Mouse (Mus musculus) lung, adult 18-20 months (tissue): ENCODE data around the gene Umad1.
"Not testable (repeated sequence)": the region's sequence is repeated elsewhere in the genome, so short reads cannot be mapped to it uniquely, and the experiment has no call there.

Experiments
- DNase-seq, 2 experiments: peaks; one replicate each; pipeline ENCODE4 v3.0.0; 2022; ENCODE audit warnings: mixed read lengths in 2 of 2

Umad1 gene

DNA sequence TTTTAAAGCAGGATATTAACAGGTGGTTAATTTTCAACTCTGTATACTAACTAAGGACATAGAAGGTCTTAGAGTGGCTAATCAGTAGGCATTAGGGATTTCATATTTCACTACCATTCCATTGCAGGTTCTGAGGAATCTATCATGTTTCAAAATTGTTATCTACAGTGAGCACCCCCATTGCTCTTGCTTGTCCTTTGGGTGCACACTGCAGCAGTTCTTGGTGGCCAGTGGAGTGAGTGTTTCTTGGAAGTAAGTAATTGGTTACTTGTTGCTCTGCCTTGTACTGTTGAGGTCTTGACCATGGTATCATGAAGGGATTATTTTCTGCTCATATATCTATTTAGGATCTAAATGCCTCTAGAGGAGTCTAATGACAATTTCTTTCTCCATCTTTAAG is 57.1 kb downstream of the Umad1 start:
- no peak for DNase-seq

DNA sequence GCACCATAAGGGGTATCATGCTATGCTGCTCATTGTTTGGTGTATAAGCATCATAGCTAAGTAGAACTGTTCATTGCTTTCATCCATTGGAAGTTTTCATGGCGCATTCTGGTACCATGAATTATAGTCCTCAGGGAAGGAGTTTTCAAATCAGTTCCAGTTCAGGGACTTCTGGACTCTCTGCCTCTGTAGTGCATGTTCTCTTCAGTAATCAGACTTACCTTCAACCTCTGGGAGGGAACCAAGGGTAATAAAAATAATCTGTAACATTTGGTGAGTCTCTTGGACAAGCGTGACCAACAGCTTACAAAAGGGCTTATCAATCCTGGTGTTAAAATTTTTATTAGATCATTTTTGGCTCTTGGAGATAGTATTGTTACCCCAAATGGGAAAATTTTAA is 60.5 kb downstream of the Umad1 start:
- no peak for DNase-seq

DNA sequence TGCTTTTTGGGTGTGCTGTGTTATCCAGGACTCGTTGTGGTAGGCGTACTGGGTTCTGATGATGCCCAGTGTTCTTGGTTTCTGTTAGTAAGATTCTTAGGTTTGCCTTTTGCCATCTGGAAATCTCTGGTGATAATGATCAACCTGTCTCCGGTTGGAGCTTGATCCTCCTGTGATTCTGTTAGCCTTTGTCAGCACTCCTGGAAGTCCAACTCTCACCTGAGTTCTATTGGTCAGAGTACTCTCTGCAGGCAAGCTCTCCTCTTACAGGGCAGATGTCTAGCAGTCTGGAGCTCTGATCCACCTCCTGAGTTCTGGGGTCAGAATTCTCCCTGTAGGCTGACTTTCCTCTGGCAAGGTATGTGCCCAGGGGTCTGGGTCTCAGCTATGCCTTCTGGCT is 72.4 kb downstream of the Umad1 start:
- not testable (repeated sequence) for DNase-seq

DNA sequence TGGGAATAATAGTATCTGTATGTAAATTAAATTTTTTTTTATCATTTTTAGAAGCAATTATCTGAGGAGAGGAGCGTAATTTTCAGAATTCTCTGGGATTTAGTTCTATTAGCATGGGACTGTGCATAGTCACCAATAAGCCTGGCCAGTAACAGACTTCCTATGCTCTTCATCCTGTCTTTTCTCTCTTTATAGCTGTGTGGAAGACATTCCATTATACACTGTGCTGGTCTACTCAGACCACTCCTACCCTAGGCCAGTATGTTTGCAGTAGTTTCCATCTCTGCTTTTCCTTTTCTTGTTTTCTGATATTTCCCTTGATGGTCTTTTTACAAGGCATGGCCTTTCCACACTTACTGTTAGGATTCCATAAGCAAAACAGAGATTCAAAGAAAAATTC is 74.3 kb downstream of the Umad1 start:
- no peak for DNase-seq

DNA sequence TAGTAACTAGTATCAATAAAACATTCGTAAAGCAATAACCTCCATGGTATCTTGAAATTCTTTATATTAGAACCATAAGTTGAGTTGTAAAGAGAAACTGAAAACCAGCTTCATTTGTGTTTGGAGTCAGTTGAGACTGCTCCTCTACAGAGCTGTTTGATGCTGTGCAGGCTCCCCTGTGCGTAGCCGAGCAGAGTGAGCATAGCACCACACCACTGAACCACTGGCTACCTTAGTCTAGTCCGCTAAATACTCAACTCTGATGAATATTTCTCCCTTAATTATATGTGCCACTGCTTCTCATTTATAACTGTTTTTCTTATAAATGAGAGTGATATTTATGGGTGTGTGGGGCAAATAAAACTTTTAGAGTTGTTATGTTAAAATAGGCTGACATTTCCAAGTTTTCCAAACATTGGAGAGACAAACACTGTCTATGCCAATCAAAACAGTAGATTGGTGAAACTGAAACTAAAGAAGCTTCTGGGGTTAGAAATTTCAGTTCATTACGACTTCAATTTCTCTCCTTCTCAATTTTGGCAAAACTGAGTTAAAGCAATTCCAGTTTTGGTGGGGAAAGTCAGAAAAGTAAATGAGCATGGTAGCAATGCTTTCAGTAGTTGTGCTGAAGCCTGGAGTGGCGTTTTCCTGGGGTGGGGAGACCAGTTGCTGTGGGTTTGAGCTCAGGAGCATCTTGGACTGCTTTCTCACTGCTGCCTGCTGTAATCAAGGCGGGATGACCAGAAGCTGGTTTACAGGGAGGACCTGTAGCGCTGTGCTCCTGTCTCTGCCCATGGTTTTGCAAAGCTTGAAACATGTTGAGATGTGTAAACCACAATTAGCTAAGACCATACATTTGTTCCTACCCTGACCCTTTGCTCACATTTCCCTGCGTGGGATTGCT is 77.7 kb downstream of the Umad1 start:
- DNase-seq: no peak

DNA sequence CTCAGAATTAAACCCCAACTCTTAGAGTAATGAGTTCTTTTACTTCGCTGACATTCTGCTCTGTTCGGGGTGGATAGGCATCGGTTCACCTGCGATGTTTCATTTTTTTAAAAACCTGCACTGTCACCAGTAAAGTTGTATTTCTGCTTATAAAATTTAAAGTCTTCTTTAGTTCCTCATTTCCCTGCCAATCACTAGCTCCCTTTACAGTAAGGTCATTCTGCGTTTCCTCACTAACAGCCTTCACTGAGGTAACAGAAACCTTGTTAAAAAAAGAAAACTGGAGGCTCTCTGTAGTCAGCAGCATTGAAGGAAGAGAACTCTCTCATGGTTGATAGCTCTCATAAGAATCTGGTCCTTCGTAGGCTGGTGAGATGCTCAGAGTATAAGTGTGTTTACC is 80.4 kb downstream of the Umad1 start:
- DNase-seq: no peak

DNA sequence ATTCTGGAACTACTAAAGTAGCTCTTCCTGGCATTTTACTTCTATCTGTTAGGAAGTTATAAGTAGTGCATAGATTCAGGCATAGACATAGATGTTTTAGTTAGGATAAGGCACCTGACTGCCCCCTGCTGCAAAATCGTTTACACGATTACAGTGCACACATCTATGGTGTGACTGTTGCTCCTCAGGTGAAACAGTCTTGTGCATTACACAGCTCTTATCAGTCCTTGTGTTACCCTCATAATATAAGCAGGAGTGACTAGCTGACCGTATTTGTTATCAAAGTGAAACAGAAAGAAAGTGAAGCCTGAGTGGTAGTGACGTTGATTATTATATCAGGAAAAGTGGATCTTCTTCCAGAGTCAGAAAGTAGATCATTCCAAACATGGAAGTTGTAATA is 84.2 kb downstream of the Umad1 start:
- DNase-seq: no peak

DNA sequence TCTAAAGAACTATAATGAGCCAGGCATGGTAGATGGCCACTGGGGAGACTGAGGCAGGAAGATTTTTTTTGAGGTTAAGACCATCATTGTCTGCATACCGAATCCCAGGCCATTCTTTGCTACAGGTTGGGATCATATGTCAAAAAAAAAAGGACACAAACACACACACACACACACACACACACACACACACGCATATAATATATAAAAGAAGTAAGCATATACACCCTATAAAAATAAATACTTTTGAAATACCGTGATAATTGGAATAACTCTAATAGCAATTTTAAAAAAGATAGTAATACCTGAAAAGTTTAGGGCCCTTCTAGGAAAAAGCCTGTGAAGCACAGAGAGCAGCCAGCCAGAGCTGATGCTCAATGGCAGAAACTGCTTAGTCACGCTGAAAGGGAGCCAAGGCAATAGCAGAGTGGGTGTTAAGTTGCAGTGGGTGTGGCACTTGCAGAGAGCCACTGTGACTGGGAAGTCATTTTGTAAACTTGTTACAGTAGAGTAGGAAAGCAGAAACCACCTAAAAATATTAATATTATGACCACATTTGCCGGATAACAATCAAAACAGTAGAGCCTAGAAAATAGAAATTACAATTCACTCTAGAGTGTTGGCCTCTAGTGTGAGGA is 86.2 kb downstream of the Umad1 start:
- peak; percentile 75 to 86 for DNase-seq

DNA sequence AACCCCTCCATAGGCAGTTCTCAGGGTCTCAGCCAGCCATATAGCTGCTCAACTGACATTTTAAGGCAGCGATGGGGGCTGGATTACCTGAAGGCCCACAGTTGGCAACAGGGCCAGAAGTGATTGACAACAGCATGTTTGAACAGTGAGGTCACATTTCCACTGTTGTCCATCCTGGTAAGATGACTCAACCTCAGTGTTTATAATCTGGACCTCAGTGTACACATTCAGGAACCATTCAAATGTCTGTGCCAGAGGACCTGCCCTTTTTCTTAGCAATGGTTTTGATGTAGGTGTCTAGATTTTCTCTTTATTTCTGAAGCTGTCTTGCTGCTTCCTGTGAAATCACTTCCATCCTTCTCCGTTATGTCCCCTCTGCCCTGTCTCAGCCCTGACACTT is 88.1 kb downstream of the Umad1 start:
- peak in 1 of 2 experiments; percentile 17 for DNase-seq

DNA sequence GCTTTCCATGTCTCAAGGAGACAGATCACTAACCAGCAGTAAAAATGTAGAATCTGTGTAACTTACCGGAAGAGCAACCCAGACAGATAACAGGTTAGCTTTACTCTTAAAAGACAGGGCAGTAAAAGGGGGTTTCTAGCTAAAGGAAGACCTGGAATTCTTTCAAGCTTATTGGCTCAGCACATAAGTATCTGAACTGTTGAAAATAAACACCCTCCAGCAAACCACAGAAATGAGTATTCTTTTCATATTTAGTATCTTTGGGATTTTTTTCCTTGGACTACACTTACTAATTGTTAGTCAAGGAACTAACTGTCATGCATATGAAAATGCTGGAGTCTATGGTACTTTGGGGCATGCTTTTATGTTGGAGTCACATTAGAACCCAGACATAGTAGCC is 89.3 kb downstream of the Umad1 start:
- DNase-seq: no peak

DNA sequence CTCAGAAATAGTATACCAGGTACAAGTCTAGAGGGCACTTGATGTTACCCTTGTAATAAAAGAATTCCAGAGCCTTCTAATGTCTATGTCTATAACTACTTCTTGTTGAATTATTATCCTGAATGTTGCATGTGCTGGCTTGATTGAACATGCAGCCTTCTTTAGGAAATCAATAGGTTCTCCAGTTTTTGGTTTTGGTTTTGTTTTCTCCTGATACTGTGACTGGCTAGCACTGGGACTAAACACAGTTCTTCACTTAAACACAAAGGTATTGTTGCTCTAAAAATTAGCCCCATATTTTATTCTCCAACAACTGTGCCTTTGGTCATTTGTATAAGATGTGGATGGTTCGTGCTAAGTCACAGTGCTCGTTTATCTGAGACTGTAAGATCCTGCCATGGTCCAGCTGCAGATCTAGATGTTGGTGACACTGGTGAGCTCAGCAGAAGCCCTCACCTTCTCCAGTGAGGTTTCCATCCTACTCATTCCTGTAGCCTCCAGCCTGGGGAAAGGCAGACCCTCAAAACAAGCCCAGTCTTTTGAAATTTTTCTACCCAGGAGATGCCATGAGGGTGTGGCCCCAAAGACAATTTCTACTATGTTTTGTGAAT is 90.1 kb downstream of the Umad1 start:
- no peak for DNase-seq

DNA sequence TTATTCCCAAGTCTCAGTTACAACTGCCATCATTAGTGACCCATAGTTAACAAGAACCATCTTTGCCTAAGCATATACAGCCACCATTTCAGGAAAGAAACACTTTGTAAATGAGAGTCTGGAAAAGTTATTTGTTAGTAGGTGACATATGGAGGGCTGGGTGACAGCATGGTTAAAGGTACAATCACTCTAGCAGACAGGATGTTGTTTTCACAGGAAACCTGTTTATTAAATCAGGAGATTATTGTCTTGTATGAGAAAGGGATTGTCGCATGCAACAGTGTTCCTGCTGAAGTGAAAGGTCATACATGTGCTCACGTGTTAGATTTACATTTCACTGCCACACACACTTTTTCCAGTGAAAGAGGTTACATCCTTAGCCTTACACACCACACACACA is 92.4 kb downstream of the Umad1 start:
- DNase-seq: no peak

DNA sequence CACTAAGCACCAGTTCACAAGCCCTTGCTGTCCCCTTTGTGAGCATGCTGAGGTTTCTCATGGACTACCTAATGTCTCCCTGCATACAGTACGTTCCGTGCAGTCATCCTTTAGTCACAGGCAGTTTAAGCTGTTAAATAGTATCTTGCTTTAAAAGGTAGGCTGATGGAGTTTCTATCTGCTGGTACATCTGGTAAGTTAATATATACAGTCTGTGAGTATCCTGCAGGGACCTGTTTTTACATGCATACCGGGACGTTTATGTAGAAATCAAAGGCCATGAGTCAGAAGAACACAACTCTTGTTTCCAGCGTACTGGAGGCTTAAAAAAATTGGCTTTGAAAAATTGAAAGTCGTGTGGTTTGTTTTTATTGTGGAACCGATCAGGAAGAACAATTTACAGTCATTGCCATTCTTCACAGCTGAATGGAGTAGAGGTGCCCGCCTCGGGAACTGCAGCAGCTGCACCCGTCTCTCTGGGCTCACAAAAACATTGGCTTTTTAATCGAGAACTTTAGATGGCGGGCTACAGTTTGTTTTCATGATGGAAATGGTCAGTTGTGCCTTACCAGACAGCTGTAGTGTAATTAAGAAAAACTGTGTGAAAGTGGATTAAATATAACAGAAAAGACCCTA is 93.6 kb downstream of the Umad1 start:
- DNase-seq: no peak

DNA sequence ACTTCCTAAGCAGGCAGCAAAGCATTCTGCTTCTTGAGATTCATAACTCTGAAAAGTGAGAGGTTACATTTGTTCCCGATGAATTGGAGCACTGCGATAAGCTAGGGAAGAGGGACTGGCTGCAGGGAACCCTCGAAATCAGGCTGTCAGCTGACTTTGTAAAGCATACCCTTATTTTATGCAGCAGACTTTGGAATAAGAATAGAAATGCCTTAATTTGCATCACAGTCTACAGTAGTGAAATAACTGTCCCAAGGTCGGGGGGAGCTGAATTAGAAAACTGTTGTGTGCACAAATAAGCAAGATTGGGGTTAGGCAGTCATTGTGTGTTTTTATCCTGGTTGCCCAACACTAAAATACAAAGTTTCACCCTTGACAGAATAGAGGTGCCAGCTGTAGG is 94.4 kb downstream of the Umad1 start:
- DNase-seq: no peak

DNA sequence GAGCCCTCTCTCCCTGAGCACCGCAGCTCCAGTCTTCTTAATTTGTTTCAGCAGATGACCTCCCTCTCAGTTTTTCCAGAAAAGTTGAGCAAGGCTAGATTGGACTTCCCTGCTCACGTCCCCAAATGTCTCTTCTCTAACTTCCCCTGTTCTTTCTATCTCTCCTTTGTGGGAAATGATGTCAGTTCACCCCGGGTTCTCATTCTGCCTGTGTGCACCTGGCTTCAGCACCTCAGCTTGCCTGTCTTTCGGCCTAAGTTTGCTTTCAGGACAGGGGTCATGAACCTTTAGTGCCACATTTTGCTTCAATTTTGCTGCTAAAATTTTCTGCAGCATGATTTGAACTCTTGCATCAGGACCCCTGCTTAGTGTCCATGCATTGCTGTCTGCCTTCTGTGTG is 95.8 kb downstream of the Umad1 start:
- DNase-seq: no peak

DNA sequence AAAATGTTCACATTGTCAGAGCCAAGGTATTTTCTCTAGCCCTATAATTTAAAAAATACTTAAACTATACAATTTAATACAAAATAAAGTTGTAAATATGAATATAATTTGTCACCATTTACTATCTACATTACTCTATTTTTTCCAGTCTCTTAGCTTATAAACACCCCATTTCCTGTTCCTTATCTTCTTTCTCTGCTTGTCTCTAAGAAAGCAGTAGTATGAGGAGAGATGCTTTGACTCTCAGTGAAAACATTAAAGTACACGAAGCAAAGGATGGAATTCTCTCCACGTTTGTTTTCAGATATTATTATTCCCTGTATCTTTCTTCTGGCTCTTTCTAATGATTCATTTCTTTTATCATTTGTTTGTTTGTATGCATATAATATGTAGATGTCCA is 99.1 kb downstream of the Umad1 start:
- DNase-seq: no peak

DNA sequence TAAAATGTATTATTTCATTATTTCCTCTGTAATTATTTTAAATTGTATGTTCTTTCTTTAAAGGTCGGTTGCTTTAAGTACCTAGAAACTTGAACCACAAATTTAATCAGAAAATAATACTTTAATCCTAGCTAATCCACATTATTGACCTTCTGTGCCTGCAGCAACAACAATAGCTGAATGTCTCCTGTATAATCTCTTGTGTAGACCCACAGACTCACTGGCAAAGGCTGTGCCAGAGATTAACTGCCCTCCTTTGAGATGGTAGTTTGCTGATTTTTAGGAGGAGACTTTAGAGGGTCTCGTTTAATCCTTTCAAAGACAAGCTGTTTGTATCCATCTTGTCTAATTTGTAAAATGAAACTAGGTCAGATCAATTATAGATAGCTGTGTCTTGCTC is 99.7 kb downstream of the Umad1 start:
- DNase-seq: no peak

DNA sequence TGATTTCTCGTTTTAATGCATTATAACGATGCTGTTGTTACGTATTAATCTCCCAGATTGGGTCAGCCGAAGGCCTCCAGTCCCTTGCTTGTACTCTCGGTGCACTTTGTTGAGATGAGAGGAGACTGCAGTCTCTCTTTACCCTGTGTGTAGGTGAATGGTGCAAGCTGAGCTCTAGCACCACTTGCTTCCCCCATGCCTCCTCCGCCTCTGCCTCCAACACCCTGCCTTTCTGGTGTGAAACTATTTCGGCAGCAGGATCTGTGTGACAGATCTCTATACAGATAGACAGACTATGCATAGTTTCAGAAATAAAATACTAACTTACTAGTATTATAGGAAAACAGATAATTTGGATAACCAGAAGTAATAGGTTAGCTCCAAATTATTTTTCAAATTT is 101.7 kb downstream of the Umad1 start:
- DNase-seq: no peak

DNA sequence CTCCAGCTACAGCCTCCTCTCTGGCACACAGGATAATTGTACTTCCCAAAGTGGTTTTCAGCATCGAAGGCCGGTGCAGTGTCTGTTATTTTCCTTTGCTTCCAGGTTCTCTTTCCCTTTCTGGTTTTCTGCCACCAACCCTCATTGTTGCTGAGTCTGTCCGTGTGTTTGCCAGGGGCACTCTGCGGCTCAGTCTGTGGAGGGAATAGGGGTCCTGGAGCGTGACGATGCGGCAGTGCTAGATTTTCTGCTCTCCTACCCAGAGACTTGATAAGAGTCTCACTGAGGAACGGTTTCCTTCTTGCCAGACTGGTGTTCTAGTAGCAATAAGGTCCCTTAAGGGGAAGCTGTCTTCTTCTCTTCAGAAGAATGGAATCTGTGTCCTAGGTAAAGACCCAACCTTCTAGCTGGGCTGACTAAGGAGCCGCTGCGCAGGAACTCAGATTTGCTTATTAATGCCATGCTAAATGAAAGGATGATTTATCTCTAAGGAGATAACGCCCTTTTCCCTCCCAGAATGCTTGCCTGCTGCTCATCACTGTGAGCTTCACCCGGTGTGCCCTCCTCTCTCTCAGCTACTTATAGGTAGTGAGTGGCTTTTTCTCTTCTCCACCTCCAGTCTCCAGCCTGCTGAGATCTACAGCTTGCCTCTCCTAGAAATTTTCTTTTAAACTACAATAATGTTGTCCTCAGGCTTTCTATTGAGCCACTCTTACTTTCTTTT is 105.1 kb downstream of the Umad1 start:
- DNase-seq: no peak

DNA sequence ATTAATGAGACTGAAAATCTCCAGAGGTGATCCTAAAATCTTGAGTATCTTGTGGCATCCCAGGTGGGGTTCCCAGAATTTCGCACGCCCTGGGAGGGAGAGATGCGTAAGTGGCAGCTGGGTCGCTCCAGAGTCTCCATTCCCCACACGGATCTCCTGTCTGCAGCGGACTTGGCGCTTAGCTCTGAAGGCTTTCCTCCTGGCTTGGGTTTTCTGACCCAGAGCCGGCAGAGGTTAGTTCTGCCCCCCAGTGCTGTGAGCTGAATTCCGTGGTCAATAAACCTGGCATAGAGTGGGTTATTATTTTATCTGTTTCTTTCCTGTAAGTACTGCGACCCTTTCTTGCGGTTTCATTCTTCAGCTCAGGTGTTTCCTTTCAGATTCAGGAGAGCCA is 105.7 kb downstream of the Umad1 start:
- DNase-seq: no peak

DNA sequence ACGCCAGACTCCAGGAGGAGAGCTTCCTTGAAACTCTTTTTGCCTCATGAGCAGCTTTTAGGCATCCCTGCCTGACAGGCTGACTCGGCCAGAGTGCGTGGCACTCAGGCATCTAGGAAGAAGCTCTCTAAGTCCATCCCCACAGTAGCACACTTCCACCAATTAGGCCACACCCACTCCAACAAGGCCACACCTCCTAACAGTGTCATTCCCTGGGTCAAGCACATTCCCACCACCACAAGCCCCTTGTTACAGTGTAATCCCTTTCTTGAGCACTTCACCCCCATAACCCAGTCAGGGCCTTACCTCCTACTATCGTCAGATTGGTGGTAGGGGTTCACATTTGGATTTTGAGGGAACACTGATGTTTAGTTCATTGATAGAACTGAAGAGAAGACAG is 108.6 kb downstream of the Umad1 start:
- DNase-seq: no peak

DNA sequence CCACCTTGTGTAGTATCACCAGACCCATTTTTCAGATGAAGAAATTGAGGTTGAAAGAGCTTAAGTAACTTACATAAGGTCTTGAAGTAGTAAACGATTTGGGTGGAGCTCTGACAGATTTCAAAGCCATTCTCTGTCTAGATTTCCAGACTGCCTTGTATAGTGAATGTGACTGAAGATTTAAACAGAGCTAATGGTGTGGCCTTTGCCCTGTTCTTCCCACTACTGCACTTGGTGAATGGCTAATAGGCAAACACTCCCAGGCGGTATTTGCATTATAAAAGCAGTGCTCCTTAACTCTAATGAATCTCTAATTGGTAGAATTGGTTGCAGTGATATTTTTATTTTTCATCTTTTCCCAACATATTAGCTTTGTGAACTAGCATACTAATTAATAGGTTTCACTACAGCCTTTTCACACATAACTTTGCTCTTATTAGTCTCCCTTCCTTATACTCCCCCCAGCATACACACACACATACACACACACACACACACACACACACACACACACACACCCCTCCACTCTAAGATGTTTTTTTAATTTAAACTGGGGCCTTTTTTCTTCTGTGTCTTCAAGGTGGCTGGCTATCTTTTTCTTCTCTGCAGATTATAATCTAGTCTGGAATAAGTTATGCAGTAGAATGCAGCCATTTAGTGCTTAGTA is 109.2 kb downstream of the Umad1 start:
- DNase-seq: no peak
